Mouse (Mus musculus) cerebellum, adult 11-12 months (tissue): ENCODE measurements around the gene Dedd2.

Experiments
- DNase-seq: peaks from one replicate; pipeline ENCODE4 v3.0.0; 2022

Gene Dedd2

DNA sequence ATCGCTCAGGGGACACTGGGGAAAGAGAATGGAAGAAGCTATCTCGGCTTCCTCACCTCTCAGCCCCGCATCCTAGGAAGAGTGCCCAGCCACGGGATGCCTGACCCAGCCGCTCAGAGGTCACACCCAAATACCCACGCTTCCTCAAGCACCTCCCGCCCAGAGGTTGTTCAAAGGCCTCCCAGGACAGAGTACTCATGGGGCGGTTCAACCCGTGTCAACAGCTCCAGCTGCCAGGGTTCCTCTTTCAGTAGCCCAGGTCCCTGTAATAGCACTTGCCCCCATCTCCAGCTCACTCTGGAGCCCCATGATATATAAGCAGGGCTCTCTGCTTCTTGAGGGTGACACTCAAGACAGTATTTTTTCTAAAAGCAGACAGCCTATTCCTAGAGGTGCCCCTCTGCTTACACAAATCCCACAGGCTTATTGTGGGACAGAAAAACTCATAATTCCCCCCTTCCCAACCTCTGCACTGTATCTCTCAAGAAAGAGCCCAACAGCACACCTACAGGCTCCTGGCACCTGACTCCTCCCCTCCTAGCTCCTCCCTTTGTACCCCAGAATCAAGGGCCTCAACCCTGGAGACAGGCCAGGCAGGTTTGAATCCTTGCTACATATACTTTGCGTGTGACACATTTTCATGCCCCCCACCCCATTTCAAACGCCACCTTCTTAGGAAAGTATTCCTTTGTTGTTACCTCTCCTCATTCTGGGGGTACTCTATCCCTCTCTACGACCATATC is 2.6 kb downstream of the Dedd2 start:
- DNase-seq: peak; percentile 59

DNA sequence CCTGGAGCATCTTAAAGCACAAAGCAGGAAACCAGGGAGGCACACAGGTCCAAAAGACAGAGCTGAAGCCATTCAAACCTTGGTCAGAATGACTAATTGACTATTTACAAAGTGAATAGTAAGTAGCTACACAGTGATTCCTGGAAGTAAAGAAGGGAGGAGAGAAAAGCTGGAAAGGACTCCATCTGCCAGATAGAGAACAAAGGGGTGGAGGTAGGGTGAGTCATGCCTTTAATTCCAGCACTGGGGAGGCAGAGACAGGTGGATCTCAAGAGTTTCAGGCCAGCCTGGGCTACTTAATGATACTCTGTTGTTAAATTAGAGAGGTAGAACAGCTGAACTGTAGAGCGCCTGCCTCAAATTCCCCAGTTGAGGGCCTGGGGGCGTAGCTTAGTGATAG is 6.2 kb downstream of the Dedd2 start:
- DNase-seq: no peak

DNA sequence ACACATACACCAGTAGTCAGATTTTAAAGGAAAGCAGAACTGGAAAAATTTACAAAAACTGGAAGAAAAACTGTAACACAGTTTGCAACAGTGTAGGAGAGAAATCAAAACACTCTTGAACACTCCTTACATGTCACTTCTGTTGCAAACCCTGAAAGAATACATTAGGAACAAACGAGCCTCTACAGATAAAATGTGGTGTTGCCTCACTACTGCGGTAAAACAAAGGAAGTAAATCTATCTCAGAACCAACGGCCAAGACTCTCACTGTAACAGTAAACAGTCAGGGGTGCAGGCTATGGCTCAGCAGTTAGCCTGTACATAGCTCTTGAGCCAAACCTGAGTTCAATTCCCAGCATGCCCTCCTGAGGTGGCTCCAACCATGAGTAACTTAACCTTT is 7.3 kb downstream of the Dedd2 start:
- DNase-seq: no peak

DNA sequence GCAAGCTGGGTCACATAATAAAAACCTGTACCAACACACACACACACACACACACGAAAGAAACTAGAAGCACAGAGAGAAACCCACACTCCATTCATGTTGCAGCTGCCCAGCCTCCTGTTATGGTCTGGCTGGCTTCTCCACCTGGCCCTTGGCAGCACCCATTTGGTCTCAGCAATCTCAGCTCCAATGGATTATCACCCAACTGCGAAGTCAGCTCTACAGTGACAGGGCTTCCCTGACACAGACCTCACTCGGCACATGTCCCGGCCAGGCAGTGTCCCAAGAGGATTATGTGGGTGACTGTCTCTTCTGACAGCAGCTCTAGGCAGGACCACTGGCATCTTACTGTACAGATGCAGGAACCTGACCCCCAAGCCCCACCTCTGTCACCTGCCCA is 9.9 kb downstream of the Dedd2 start:
- DNase-seq: no peak

DNA sequence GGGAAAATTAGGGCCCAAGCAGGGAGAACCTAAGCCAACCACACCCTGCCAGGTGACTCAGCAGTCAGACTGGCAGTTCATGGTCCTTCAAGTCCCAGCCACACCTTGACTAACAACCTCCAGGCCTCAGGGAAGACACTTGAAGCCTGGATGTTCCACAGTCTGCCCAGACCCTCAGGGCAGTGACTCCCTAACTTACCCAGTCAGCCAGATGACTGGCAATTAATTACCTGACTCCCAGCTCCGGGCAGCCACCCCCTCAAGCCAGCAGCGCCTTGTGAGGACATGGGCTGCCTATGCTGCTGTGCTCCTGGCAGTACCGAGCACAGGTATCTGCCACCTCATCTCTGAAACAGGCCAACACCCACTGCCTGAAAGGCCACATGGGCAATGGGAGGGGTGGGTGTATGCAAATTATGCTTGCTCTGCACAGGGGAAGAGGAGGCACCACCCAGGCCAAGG is 11.2 kb downstream of the Dedd2 start:
- no peak for DNase-seq

DNA sequence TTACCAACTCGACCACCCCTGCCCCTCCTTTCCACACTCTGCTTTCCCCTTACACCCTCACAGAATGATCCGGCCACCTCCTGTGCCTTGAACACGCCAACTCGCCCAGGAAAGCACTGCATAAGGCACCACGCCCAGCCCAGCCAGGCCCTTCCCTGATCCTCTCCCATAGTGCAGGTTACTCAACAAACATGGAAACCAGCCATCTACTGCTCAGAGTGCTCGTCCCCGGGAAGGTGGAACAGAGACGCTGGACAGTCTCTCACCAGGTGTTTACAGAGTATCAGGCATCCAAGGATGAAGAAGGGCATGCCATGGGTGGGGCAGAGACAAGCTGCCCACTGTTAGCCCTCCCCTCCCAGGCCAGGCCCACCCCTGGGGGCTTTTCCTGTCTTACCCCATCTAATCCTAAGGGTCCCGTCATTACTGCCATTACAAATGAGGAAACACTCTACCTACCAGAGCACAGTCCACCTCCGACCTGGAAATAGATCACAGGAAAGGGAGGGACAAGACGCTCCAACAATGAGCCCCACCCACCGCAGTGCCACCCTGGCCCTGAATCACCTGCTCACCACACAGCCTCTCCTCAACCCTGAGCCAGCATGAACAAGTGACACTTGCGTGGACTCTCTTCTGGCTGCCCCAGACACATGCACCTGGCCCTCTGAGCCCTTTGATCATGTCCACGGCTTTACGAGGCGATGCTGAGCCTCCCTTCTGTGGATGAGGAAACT is 14.2 kb downstream of the Dedd2 start:
- peak; percentile 61 for DNase-seq

DNA sequence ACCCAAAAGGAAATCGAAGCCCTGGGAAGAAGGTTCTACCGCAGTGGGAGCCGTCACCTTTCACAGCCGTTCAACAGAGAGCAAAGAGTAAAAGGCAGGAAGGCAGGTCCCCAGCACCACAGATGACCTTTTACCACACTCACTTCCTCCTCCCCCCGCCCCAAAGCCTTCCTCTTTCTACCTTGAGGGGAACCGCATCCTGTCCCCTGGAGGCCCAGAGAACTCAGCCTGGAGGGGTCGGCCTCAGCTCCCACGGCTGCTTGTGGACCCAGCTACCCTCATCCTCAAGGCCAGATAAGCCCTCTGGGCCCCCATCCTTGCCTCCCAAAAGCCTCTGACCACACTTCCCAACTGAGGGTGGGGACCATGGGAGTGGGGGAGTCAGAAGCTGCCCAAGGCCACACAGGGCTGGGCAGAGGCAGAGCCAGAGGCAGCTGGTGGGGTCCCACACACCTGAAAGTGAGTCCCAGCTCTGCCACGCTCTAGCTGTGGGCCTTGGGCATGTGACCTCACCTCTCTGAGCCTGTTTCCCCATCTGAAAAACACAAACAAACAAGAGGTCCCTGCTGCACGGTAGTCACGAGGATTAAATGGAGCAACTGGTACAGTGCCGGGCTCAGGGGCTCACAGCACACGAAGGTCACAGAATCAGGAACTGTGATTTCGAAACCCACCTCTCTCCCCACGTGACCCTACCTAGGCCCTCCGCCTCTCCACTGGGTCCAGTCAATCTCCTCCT is 14.9 kb downstream of the Dedd2 start:
- DNase-seq: peak; percentile 26

DNA sequence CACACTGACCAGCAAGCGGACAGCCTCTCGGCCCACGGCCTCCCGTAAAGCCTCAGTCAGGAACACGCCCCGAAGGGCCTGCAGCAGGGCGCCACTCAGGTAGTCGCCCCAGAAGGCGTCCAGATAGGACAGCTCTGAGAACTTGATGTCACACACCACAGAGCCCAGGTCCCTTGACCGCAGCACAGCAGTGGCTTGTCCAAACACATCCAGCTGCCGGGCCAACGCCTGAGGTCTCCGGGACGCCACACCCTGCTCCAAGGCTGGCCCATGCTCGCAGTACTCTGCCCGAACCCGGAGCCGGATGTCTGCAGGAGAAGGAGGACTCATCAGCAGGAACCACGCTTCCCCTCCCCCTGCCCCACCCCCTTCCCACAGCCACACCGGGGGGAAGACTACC is 16.8 kb downstream of the Dedd2 start:
- DNase-seq: no peak

DNA sequence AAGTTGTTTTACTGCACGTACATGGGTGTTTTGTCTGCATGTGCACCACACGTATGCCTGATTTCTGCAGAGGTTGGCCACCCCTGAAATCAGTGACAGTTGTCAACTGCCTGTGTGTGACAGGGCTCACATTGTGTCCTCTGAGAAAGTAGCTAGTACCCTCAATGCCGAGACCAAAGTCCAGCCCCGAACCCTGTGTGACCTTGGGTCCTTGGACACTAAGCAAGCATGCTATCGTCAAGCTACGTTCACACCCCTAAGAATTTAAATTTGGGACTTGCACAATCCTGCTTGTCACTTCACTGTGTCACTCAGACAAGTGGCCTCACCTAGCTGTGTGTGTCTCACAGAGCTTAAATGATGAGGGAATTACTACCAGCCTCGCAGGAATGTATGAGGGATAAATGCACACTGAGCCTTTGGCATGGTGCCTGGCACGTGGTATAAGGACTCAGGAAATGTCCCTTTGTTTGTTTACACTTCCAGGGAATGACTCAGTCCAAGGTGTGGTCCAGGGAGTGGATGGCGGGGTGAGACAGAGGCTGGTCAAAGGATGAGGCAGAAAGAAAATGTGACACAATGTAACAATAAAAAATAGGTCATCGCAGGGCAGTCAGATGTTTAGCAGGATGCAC is 22.9 kb downstream of the Dedd2 start:
- no peak for DNase-seq

DNA sequence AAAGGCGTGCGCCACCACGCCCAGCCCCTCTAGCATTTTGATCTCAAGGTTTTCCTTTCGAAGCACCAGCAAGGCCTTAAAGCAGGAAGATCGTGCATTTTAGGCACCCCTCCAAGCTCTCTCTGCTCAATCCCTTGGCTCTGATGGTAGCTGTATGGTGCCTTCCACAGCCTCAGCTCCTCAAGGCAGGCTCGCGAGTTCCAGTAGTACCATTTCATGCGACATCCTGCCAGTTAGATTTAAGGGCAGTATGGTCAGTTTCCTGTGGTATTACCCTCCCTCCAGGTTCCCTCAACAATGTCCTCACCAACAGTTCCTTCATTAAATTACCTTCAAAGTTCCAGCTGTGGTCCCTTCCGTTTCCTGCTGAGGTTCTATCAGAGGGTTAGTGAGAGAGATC is 24.3 kb downstream of the Dedd2 start:
- no peak for DNase-seq

DNA sequence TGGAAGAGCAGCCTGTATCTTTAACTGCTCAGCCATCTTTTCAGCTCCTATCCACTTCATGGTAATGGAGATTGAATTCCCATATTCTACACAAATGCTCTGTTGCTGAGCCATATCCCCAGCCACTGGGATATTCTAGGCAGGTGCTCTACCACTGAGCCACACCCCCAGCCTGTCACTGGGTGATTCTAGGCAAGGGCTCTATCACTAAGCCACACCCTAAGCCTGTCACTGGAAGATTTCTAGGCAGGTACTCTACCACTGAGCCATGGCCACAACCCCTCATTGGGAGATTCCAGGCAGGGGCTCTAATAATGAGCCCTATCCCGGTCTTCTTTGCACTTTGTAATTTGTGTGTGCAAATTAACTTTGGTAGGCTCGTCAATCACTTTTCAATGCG is 25.3 kb downstream of the Dedd2 start:
- no peak for DNase-seq

DNA sequence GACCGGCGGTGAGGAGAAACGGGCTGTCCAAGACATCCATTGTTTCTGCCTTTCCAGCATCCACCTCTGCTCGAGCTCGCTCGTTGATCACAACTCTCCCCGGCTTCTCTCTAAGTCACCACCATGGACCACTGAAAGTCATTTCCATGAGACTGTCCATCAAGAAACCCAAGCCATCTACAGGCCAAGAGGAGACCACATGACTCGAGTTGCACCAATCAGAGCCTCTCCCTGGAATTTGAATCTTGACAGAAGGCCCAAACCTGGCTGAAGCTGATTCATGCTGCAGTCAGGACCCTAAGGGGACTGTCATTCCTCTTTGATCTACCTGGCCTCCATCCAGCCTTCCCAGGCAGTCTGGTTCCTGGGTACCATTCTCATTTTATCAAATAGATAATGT is 28.3 kb downstream of the Dedd2 start:
- no peak for DNase-seq

DNA sequence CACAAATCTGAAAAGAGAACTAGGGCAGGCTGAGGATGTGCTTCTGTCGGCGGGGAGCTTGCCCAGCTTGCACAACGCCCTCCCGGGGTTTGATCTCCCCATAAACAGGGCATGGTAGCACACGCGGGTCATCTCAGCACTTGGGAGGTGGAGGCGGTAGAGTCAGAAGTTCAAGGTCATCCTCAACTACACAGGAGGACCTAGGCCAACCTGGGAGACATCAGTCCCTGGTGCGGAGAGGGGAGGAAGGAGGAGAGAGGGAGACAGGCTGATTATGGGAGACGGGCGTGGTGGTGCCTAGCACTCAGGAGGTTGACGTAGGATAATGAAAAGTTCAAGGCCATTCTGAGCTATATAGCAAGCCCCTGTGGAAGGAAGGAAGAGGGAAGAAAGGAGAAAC is 29.6 kb downstream of the Dedd2 start:
- DNase-seq: no peak

DNA sequence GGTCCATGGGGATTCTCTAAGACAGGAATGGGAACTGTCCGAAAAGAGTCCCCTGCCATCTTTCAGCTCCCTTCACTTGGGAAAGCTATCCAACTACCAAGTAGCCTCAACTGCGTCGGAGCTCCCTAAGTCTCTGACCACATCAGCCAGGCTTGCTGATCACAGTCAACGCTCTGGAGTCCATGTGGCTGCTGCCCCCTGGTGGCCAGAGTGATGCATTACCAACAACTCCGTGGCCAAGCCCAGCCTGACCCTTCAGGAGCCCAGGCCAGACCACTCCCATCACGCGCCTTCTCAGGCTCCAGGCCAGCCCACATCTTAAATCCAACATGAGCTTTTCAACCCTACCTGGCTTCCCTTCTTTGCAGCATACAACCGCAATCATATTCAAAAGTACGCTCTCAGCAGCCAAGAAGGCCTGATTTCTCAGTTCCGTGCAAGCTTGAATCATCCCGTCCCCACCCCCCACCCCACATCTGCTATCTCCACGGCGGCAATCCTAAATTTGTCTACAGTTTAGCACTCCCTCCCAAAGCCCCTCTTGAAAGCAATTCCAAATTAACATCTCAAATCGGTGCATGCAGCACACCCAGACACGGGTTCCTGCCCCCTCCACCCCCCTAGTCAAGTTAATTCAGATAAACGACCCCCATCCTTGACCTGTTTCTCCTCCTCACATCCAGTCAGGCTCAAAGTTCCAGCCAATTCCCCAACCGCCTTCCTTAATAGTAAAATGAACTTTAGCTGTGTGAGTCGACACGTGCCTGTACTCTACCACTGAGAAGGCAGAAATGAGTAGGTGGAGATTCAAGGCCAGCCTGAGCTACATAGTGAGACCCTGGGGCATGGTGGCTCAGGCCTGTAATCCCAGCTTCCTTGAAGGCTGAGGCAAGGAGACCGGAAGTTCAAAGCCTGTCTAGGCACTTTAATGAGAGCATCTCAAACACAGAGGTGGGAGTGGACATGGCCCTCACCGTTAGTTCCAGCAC is 32.5 kb downstream of the Dedd2 start:
- peak; percentile 84 for DNase-seq

DNA sequence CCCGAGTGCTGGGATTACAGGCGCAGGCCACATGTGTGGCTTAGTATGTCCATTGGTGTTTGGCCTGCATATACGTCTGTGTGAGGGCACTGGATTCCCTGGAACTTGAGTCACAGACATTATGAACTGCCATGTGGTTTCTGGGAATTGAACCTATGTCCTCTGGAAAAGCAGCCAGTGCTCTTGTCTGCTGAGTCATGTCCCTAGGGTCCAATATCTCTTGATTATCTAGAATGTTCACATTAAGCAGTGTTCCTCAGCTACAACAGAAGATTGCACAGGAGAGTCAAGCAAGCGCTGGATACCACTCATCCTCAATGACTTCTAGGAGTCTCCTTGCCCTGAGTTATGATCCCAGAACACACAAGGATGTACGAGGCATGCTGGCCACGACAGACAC is 36.3 kb downstream of the Dedd2 start:
- no peak for DNase-seq

DNA sequence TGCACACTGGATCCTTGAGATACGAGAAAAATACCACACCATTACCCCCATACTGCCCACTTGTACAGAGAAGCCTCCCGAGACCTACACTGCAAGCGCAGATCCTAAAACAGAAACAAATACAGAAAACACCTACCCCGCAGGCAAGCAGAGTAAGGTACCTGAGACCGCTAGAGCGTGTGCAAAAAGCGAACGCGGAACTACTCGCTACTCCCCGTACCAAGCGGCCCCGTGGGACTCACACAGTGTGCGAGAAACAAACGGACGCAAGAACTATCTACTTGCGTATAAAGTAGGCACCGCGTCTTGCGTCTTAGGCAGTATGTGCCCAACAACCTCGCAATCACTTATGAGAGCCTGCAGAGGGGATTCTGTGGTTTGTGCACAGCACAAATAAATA is 38.6 kb downstream of the Dedd2 start:
- DNase-seq: no peak

DNA sequence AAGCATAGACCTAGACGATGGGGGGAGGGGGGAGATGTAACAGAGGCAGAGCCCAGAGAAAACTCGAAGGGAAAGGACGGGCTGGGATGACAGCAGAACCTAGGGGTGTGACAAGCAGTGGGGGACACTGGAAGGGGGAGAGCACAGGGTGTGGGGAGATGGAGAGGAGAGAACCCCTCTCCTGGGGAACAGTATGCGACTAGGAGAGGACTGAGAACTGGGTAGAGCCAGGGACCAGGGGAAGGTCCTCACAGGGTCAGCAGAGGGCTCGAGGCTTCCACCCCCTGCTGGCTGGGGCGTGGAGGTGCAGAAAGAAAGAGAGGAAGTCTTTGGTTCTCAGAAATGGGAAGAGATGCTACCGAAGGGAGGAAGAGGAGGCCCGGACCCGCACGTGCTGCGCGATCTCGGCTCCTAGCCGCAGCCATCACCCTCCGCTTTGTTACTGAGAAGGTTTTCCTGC is 39.1 kb downstream of the Dedd2 start:
- peak; percentile 51 for DNase-seq

DNA sequence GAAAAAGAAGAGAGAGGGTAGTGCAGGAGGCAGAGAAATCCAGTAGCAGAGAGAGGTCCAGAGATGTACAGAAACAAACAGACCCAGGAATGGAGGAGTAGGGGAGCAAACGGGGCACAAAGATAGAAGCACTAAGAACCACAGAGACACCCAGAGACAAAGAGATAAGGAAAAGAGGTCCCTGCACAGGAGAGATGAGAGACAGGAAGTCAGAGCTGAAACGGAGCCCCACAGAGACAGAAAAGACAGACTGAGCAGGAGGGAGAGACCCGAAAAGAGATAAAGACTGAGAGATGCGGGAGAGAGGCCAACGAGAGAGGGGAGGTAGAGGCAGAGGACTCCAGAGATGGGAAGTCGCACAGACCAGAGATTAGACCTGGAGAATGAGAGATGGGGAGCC is 39.9 kb downstream of the Dedd2 start:
- peak; percentile 39 for DNase-seq

DNA sequence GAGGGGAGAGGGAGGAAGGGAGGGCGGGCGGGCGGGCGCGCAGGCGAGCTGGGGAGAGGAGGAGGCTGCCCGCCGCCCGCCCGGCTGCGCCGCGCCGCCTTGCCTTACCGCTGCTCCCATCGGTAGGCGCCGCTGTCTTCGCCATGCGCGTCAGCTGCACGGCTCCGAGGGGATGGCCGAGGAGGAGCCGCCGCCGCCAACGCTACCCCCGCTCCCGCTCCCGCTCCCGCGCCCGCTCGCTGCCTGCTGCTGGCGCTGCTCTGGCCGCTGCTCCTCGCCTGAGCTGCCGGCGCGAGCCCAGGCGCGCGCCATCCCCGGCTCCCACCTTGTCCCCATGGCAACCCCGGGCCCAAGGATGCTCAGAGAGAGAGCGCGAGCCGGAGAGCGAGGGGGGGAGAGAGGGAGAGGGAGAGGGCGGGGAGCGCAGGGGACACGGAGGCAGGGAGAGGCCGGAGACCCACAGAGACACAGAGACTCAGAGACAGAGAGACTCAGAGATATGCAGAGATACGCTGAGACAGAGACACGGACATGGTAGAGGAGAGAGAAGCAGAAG is 40.7 kb downstream of the Dedd2 start, which contains the start of gene Pou2f2:
Gene Pou2f2, minus strand, starts transcription at position 121 of the 556 bp plus-strand sequence.
- DNase-seq: peak; percentile 88

DNA sequence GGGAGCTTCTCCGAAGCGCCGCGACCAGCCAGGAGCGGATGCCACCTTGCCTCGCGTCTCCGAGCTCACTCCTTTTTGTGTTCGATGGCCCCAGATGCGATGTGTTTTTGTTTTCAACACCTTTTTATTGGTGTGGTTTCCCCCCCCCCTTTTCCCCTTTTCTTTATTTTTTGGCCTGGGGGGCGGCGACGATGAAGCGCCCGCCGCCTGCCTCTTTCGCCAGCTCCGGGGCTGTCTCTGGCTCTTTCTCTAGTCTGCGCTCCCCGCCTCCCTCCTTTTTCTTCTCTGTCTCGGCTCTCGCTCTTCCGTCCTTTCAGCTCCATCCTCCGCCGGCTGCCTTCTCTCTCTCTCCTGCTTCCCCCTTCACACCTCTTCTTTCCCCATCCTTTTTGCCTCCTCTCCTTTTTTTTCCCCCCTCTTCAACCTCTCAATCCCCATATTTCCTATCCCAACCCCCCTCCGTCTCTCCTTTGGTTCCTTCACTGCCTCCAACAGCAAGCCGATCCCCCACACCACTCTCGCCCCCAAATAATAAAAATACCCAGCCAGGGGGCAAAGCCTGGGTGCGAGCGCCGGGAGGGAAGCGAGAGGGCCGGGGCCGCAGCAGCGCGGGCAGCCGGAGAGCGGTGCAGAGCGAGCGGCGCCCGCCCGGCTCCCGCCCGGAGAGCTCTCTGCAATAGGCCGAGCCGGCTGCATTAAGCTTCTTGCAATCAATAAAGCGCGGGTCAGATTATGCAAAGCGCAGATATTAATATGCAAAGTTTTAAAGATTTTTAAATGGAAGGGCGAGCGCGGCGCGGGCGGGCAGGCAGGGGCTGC is 41.4 kb downstream of the Dedd2 start:
- DNase-seq: peak; percentile 45

DNA sequence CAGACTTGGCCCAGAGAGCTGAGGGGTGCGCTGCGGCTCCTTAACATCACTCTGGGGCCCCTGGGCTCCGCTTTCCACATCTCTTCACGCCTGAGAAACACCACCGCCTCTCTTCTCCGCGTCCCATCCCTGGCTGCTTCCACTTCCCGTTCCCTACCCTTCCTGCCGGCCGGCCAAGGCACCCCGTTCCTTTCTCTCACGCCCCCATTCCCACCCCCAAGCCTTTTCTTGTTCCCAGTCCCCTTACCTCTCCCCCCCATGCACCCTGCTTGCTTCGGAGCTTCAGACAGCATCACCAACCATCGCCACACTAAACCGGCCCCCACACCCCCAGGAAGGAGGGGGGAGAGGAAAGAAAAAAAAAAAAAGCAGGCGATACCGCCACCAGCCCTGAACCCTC is 42.1 kb downstream of the Dedd2 start:
- DNase-seq: peak; percentile 51
